Mouse (Mus musculus) megakaryocyte-erythroid progenitor cell, adult 5-6 weeks (primary cell): Measurements from ENCODE around the gene Fopnl. TPM values are rescaled to one million over a fixed set of nuclear protein-coding genes. Genes with fewer than 3 reads are reported as not detected.
A peak's percentile ranks its signal among the peaks of the same experiment; 100 is the strongest.

Source experiments
- ATAC-seq: replicated peaks from 2 replicates; pipeline ENCODE4 v1.8.0; 2016; ENCODE audit warnings: mild to moderate bottlenecking, inconsistent platforms; ENCODE audit not compliant: severe bottlenecking, poor library complexity, low FRiP score, low TSS enrichment
- total RNA-seq, 2 experiments: library from RNA; stranded (forward) in 1 of 2; stranded (reverse) in 1 of 2; fragments of 200-1000, 215-1000 nt in 1 of 2; fragments of >200 nt in 1 of 2; fragmentation: Nextera tagmentation in 1 of 2; gene quantifications; 2 replicates each; pipeline ENCODE4 v1.2.3; 2014 to 2017

Fopnl gene
- 60.9 and 92.5 TPM in 2 replicates for total RNA-seq (2014; fragmentation: Nextera tagmentation)
- 39.4 and 40.3 TPM in 2 replicates for total RNA-seq (2017)

GRCm38 (mm10) chr16:14316884-14317876 lies at the start of gene Fopnl:
Fopnl (minus strand) TSS chr16:14317405.
- ATAC-seq = peak; percentile 100

GRCm38 (mm10) chr16:14366017-14366416 lies 48.8 kb upstream of the Fopnl start:
- no peak for ATAC-seq

GRCm38 (mm10) chr16:14365457-14365856 lies 48.3 kb upstream of the Fopnl start:
- ATAC-seq = 0 out of 2 replicates have a peak, but pooled peaks have one; percentile 19

GRCm38 (mm10) chr16:14364066-14364465 lies 46.9 kb upstream of the Fopnl start:
- ATAC-seq = no peak

GRCm38 (mm10) chr16:14363496-14363895 lies 46.3 kb upstream of the Fopnl start:
- peak; percentile 51 for ATAC-seq

GRCm38 (mm10) chr16:14362099-14362820 lies 45.1 kb upstream of the Fopnl start:
- ATAC-seq = no peak

GRCm38 (mm10) chr16:14361362-14362098 lies 44.3 kb upstream of the Fopnl start, which contains the start of gene Abcc1:
Abcc1 (plus strand) TSS chr16:14361558.
- ATAC-seq = peak; percentile 54

- ATAC-seq = no peak
These were observed 43.7 kb upstream of the Fopnl start for GRCm38 (mm10) chr16:14360931-14361330.

- ATAC-seq = no peak
These were observed 41.3 kb upstream of the Fopnl start for GRCm38 (mm10) chr16:14358531-14358930.

GRCm38 (mm10) chr16:14357859-14358258 lies 40.7 kb upstream of the Fopnl start:
- ATAC-seq = peak; percentile 33; the same call in 1 of the 2 replicates

GRCm38 (mm10) chr16:14352663-14353062 lies 35.5 kb upstream of the Fopnl start:
- 0 out of 2 replicates have a peak, but pooled peaks have one; percentile 11 for ATAC-seq

GRCm38 (mm10) chr16:14352234-14352633 lies 35.0 kb upstream of the Fopnl start:
- ATAC-seq = no peak

GRCm38 (mm10) chr16:14351571-14351970 lies 34.4 kb upstream of the Fopnl start:
- ATAC-seq = peak; percentile 67

- peak; percentile 59 for ATAC-seq
These were observed 27.8 kb upstream of the Fopnl start for GRCm38 (mm10) chr16:14344967-14345366.

GRCm38 (mm10) chr16:14328156-14328555 lies 11.0 kb upstream of the Fopnl start:
- no peak for ATAC-seq

GRCm38 (mm10) chr16:14320494-14320893 lies 3.3 kb upstream of the Fopnl start:
- ATAC-seq = no peak

- ATAC-seq = no peak
These were observed 2.5 kb upstream of the Fopnl start for GRCm38 (mm10) chr16:14319681-14320080.

- ATAC-seq = no peak
These were observed 4.3 kb downstream of the Fopnl start for GRCm38 (mm10) chr16:14312914-14313313.

GRCm38 (mm10) chr16:14311371-14311770 lies 5.8 kb downstream of the Fopnl start:
- ATAC-seq = no peak
